Mouse (Mus musculus): Measurements from ENCODE around the gene Cpt1c. TPM values are rescaled to one million over a fixed set of nuclear protein-coding genes. Genes with fewer than 3 reads are reported as not detected.

Cpt1c gene
- polyA plus RNA-seq, 1 experiment from 2014 or later = 40.2 TPM

GRCm38 (mm10) chr7:44929204-44930151 is 45.2 kb downstream of the Cpt1c start, which contains the start of gene Ap2a1:
Ap2a1 (minus strand) TSS chr7:44929496.
- Histone ChIP-seq H3K27me3 (no peaks in the 10 kb centered on the region), H3K9me3 (replicated peaks) (no peaks in the 10 kb centered on the region), H3K4me2 (peak within 1 kb of the TSS; percentile 67), H3K9ac (peak within 1 kb of the TSS; percentile 96), H3K27ac (peak within 1 kb of the TSS; percentile 94), H3K36me3 (ENCODE audit: poor library complexity, severe bottlenecking) (peaks cover 19% of the 10 kb centered on the region), H3K4me3 (peak within 1 kb of the TSS; percentile 92), H3K4me1 (peaks cover 27% of the 10 kb centered on the region)
- under 1% methylated on average over 83 of the region's 84 CpGs for WGBS
- peak; percentile 99 for ATAC-seq

GRCm38 (mm10) chr7:44928570-44928969 is 46.1 kb downstream of the Cpt1c start:
- Histone ChIP-seq H3K27ac (no peak overlapping the region), H3K9me3 (replicated peaks) (no peaks in the 10 kb centered on the region), H3K36me3 (ENCODE audit: poor library complexity, severe bottlenecking) (peaks cover 28% of the 10 kb centered on the region), H3K4me3 (peak overlapping the region; percentile 92), H3K4me2 (peak overlapping the region; percentile 67), H3K4me1 (peaks cover 27% of the 10 kb centered on the region), H3K9ac (peak overlapping the region; percentile 96), H3K27me3 (no peaks in the 10 kb centered on the region)
- no peak for ATAC-seq
- 0% methylated on average over 1 of the region's 1 CpGs for WGBS

- Histone ChIP-seq H3K4me1 (peaks cover 24% of the 10 kb centered on the region), H3K4me3 (no peak overlapping the region), H3K4me2 (no peak overlapping the region), H3K9me3 (replicated peaks) (no peaks in the 10 kb centered on the region), H3K27ac (no peak overlapping the region), H3K36me3 (ENCODE audit: poor library complexity, severe bottlenecking) (peaks cover 48% of the 10 kb centered on the region), H3K9ac (no peak overlapping the region), H3K27me3 (no peaks in the 10 kb centered on the region)
- 68% methylated on average over 3 of the region's 3 CpGs for WGBS
- ATAC-seq = no peak
Observed at GRCm38 (mm10) chr7:44925468-44925867, 49.2 kb downstream of the Cpt1c start.

GRCm38 (mm10) chr7:44922530-44922929 is 52.1 kb downstream of the Cpt1c start:
- Histone ChIP-seq H3K27me3 (no peaks in the 10 kb centered on the region), H3K36me3 (ENCODE audit: poor library complexity, severe bottlenecking) (peaks cover 54% of the 10 kb centered on the region), H3K4me3 (no peak overlapping the region), H3K9me3 (replicated peaks) (no peaks in the 10 kb centered on the region), H3K4me1 (peaks cover 8% of the 10 kb centered on the region), H3K27ac (no peak overlapping the region), H3K9ac (no peak overlapping the region), H3K4me2 (no peak overlapping the region)
- no peak for ATAC-seq

- H3K9ac ChIP-seq = no peak overlapping the region
- H3K4me3 ChIP-seq = no peak overlapping the region
- H3K9me3 ChIP-seq (replicated peaks) = no peaks in the 10 kb centered on the region
- 73% methylated on average over 5 of the region's 5 CpGs for WGBS
- ATAC-seq = no peak
- H3K4me2 ChIP-seq = no peak overlapping the region
- H3K4me1 ChIP-seq = no peaks in the 10 kb centered on the region
- H3K27ac ChIP-seq = no peak overlapping the region
- no peaks in the 10 kb centered on the region for H3K27me3 ChIP-seq
- H3K36me3 ChIP-seq (ENCODE audit: poor library complexity, severe bottlenecking) = peaks cover 55% of the 10 kb centered on the region
Observed at GRCm38 (mm10) chr7:44919127-44919526, 55.5 kb downstream of the Cpt1c start.

GRCm38 (mm10) chr7:44918219-44918618 is 56.4 kb downstream of the Cpt1c start:
- H3K9ac ChIP-seq = no peak overlapping the region
- no peaks in the 10 kb centered on the region for H3K27me3 ChIP-seq
- WGBS = 86% methylated on average over 3 of the region's 3 CpGs
- no peak for ATAC-seq
- peaks cover 55% of the 10 kb centered on the region for H3K36me3 ChIP-seq (ENCODE audit: poor library complexity, severe bottlenecking)
- no peak overlapping the region for H3K4me2 ChIP-seq
- H3K9me3 ChIP-seq (replicated peaks) = no peaks in the 10 kb centered on the region
- H3K4me1 ChIP-seq = no peaks in the 10 kb centered on the region
- H3K4me3 ChIP-seq = no peak overlapping the region
- no peak overlapping the region for H3K27ac ChIP-seq

GRCm38 (mm10) chr7:44916881-44917280 is 57.8 kb downstream of the Cpt1c start:
- Histone ChIP-seq H3K9me3 (replicated peaks) (no peaks in the 10 kb centered on the region), H3K4me2 (no peak overlapping the region), H3K4me3 (no peak overlapping the region), H3K9ac (no peak overlapping the region), H3K36me3 (ENCODE audit: poor library complexity, severe bottlenecking) (peaks cover 55% of the 10 kb centered on the region), H3K27me3 (no peaks in the 10 kb centered on the region), H3K4me1 (no peaks in the 10 kb centered on the region), H3K27ac (no peak overlapping the region)
- no peak for ATAC-seq
- WGBS = 89% methylated on average over 4 of the region's 4 CpGs

GRCm38 (mm10) chr7:44916191-44916590 is 58.5 kb downstream of the Cpt1c start:
- 91% methylated on average over 6 of the region's 6 CpGs for WGBS
- no peak for ATAC-seq
- Histone ChIP-seq H3K4me3 (no peak overlapping the region), H3K27me3 (no peaks in the 10 kb centered on the region), H3K36me3 (ENCODE audit: poor library complexity, severe bottlenecking) (peaks cover 59% of the 10 kb centered on the region), H3K4me2 (no peak overlapping the region), H3K4me1 (no peaks in the 10 kb centered on the region), H3K27ac (no peak overlapping the region), H3K9me3 (replicated peaks) (no peaks in the 10 kb centered on the region), H3K9ac (no peak overlapping the region)

GRCm38 (mm10) chr7:44915314-44915713 is 59.3 kb downstream of the Cpt1c start:
- Histone ChIP-seq H3K36me3 (ENCODE audit: poor library complexity, severe bottlenecking) (peaks cover 67% of the 10 kb centered on the region), H3K27ac (no peak overlapping the region), H3K9me3 (replicated peaks) (no peaks in the 10 kb centered on the region), H3K4me2 (no peak overlapping the region), H3K4me3 (no peak overlapping the region), H3K4me1 (no peaks in the 10 kb centered on the region), H3K27me3 (no peaks in the 10 kb centered on the region), H3K9ac (no peak overlapping the region)
- 90% methylated on average over 9 of the region's 9 CpGs for WGBS
- no peak for ATAC-seq

GRCm38 (mm10) chr7:44914396-44914795 is 60.3 kb downstream of the Cpt1c start:
- H3K4me2 ChIP-seq = no peak overlapping the region
- H3K9me3 ChIP-seq (replicated peaks) = no peaks in the 10 kb centered on the region
- peak overlapping the region; percentile 19; the same call in 1 of the 2 replicates for H3K27ac ChIP-seq
- H3K9ac ChIP-seq = no peak overlapping the region
- H3K27me3 ChIP-seq = no peaks in the 10 kb centered on the region
- no peak for ATAC-seq
- WGBS = 56% methylated on average over 2 of the region's 2 CpGs
- H3K4me1 ChIP-seq = no peaks in the 10 kb centered on the region
- no peak overlapping the region for H3K4me3 ChIP-seq
- peaks cover 72% of the 10 kb centered on the region for H3K36me3 ChIP-seq (ENCODE audit: poor library complexity, severe bottlenecking)
